Mouse (Mus musculus): ENCODE data around the gene Inpp5d. TPM values are rescaled to one million over a fixed set of nuclear protein-coding genes. Genes with fewer than 3 reads are reported as not detected.
"Not testable (repeated sequence)": the region's sequence is repeated elsewhere in the genome, so short reads cannot be mapped to it uniquely, and the experiment has no call there.

Gene Inpp5d
- total and polyA plus RNA-seq, 2 experiments from 2014 or later = 3.1 to 6.4 TPM

DNA sequence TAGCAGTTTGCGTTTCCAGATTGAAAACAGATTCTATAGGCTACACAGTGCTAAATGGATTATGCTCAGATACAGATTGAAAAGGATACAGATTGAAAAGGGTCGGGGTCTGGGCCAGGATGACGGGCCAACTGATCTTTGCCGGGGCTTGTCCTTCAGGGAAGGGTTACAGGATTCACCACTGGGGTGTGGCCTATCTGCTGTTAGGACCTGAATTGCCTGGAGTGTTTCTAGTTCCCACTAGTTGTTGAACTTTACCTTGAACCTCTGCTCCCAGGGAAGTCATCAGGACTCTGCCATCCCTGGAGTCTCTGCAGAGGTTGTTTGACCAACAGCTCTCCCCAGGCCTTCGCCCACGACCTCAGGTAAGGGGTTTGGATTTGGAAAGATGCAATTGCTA, 55.9 kb downstream of the Inpp5d start:
- Histone ChIP-seq H3K27me3 (ENCODE audit: insufficient read depth, low read length) (no peaks in the 10 kb centered on the region), H3K9me3 (ENCODE audit: low read length) (no peaks in the 10 kb centered on the region), H3K36me3 (ENCODE audit: insufficient read depth, low read length) (no peaks in the 10 kb centered on the region), H3K4me2 (ENCODE audit: low read depth, low read length, poor library complexity, severe bottlenecking) (no peak overlapping the region), H3K4me3 (ENCODE audit: low read depth, low read length) (no peak overlapping the region), H3K9ac (replicated peaks; ENCODE audit: low read length, poor library complexity, severe bottlenecking) (no peak overlapping the region), H3K27ac (ENCODE audit: low read depth, low read length) (no peak overlapping the region), H3K4me1 (ENCODE audit: insufficient read depth, low read length) (no peaks in the 10 kb centered on the region)
- 76% methylated on average over 6 of the region's 6 CpGs for WGBS
- ATAC-seq (ENCODE audit: low FRiP score) (no peak), DNase-seq (ENCODE audit: low spot score) (no peak)
- TF ChIP-seq CTCF (IDR thresholded peaks at IDR 0.05) = no peak

- 60% methylated on average over 5 of the region's 5 CpGs for WGBS
- Histone ChIP-seq H3K9ac (replicated peaks; ENCODE audit: low read length, poor library complexity, severe bottlenecking) (no peak overlapping the region), H3K27me3 (ENCODE audit: insufficient read depth, low read length) (no peaks in the 10 kb centered on the region), H3K4me3 (ENCODE audit: low read depth, low read length) (no peak overlapping the region), H3K27ac (ENCODE audit: low read depth, low read length) (no peak overlapping the region), H3K4me1 (ENCODE audit: insufficient read depth, low read length) (no peaks in the 10 kb centered on the region), H3K9me3 (ENCODE audit: low read length) (no peaks in the 10 kb centered on the region), H3K4me2 (ENCODE audit: low read depth, low read length, poor library complexity, severe bottlenecking) (no peak overlapping the region), H3K36me3 (ENCODE audit: insufficient read depth, low read length) (no peaks in the 10 kb centered on the region)
- TF ChIP-seq CTCF (IDR thresholded peaks at IDR 0.05) = no peak
- DNase-seq (ENCODE audit: low spot score) (no peak), ATAC-seq (ENCODE audit: low FRiP score) (no peak)
Measured at GRCm38 (mm10) chr1:87679089-87679488, 59.0 kb downstream of the Inpp5d start.

GRCm38 (mm10) chr1:87680950-87681349, 60.8 kb downstream of the Inpp5d start:
- Histone ChIP-seq H3K4me1 (ENCODE audit: insufficient read depth, low read length) (no peaks in the 10 kb centered on the region), H3K27ac (ENCODE audit: low read depth, low read length) (no peak overlapping the region), H3K4me2 (ENCODE audit: low read depth, low read length, poor library complexity, severe bottlenecking) (no peak overlapping the region), H3K36me3 (ENCODE audit: insufficient read depth, low read length) (no peaks in the 10 kb centered on the region), H3K27me3 (ENCODE audit: insufficient read depth, low read length) (no peaks in the 10 kb centered on the region), H3K9me3 (ENCODE audit: low read length) (no peaks in the 10 kb centered on the region), H3K9ac (replicated peaks; ENCODE audit: low read length, poor library complexity, severe bottlenecking) (no peak overlapping the region), H3K4me3 (ENCODE audit: low read depth, low read length) (no peak overlapping the region)
- ATAC-seq (ENCODE audit: low FRiP score) (no peak), DNase-seq (ENCODE audit: low spot score) (no peak)
- 93% methylated on average over 4 of the region's 4 CpGs for WGBS
- no peak for TF ChIP-seq CTCF (IDR thresholded peaks at IDR 0.05)

DNA sequence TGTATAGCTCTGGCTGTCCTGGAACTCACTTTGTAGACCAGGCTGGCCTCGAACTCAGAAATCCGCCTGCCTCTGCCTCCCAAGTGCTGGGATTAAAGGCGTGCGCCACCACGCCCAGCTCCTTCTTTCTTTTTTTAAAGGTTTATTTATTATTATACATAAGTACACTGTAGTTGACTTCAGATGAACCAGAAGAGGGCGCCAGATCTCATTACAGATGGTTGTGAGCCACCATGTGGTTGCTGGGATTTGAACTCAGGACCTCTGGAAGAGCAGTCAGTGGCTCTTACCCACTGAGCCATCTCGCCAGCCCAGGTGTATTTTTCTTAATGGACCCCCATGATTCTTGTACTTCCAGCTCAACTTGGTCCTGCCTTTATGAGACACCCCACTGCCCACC, 62.4 kb downstream of the Inpp5d start:
- 82% methylated on average over 6 of the region's 7 CpGs for WGBS
- not testable (repeated sequence) for DNase-seq (ENCODE audit: low spot score); H3K4me2 ChIP-seq (ENCODE audit: low read depth, low read length, poor library complexity, severe bottlenecking)

GRCm38 (mm10) chr1:87684071-87684470, 64.0 kb downstream of the Inpp5d start:
- H3K4me2 ChIP-seq (ENCODE audit: low read depth, low read length, poor library complexity, severe bottlenecking) = no peak overlapping the region
- DNase-seq (ENCODE audit: low spot score) (no peak), ATAC-seq (ENCODE audit: low FRiP score) (no peak)
- no peaks in the 10 kb centered on the region for H3K36me3 ChIP-seq (ENCODE audit: insufficient read depth, low read length)
- H3K27me3 ChIP-seq (ENCODE audit: insufficient read depth, low read length) = no peaks in the 10 kb centered on the region
- no peak overlapping the region for H3K9ac ChIP-seq (replicated peaks; ENCODE audit: low read length, poor library complexity, severe bottlenecking)
- no peaks in the 10 kb centered on the region for H3K4me1 ChIP-seq (ENCODE audit: insufficient read depth, low read length)
- H3K27ac ChIP-seq (ENCODE audit: low read depth, low read length) = no peak overlapping the region
- H3K9me3 ChIP-seq (ENCODE audit: low read length) = no peaks in the 10 kb centered on the region
- TF ChIP-seq CTCF (IDR thresholded peaks at IDR 0.05) = no peak
- no peak overlapping the region for H3K4me3 ChIP-seq (ENCODE audit: low read depth, low read length)
- WGBS = 89% methylated on average over 5 of the region's 5 CpGs

More for the DNA sequence above, 62.4 kb downstream of the Inpp5d start:
- H3K4me1 ChIP-seq (ENCODE audit: insufficient read depth, low read length); H3K9me3 ChIP-seq (ENCODE audit: low read length); H3K27me3 ChIP-seq (ENCODE audit: insufficient read depth, low read length); H3K36me3 ChIP-seq (ENCODE audit: insufficient read depth, low read length); ATAC-seq (ENCODE audit: low FRiP score); H3K9ac ChIP-seq (replicated peaks; ENCODE audit: low read length, poor library complexity, severe bottlenecking); H3K27ac ChIP-seq (ENCODE audit: low read depth, low read length); H3K4me3 ChIP-seq (ENCODE audit: low read depth, low read length): not testable (repeated sequence)

GRCm38 (mm10) chr1:87684791-87685190, 64.7 kb downstream of the Inpp5d start:
- no peak for TF ChIP-seq CTCF (IDR thresholded peaks at IDR 0.05)
- ATAC-seq (ENCODE audit: low FRiP score) = no peak
- WGBS = 81% methylated on average over 3 of the region's 3 CpGs

More at GRCm38 (mm10) chr1:87684791-87685190, 64.7 kb downstream of the Inpp5d start:
- H3K27ac ChIP-seq (ENCODE audit: low read depth, low read length) = no peak overlapping the region
- H3K9me3 ChIP-seq (ENCODE audit: low read length) = no peaks in the 10 kb centered on the region
- no peak overlapping the region for H3K4me3 ChIP-seq (ENCODE audit: low read depth, low read length)
- H3K27me3 ChIP-seq (ENCODE audit: insufficient read depth, low read length) = no peaks in the 10 kb centered on the region
- H3K4me1 ChIP-seq (ENCODE audit: insufficient read depth, low read length) = no peaks in the 10 kb centered on the region
- peak; percentile 28 for DNase-seq (ENCODE audit: low spot score)
- no peak overlapping the region for H3K4me2 ChIP-seq (ENCODE audit: low read depth, low read length, poor library complexity, severe bottlenecking)
- H3K9ac ChIP-seq (replicated peaks; ENCODE audit: low read length, poor library complexity, severe bottlenecking) = no peak overlapping the region
- no peaks in the 10 kb centered on the region for H3K36me3 ChIP-seq (ENCODE audit: insufficient read depth, low read length)

All from midbrain, postnatal 0 days (tissue).